Mouse (Mus musculus) brain, adult 2 months (tissue): ENCODE measurements at regions not wholly inside any gene's neighbourhood (a gene's known extent, or its start where the extent isn't known, plus 50 kb on each side); places are given as distances from the start of the nearest gene placed in this dataset.
"Not testable (repeated sequence)": the region's sequence is repeated elsewhere in the genome, so short reads cannot be mapped to it uniquely, and the experiment has no call there.

Experiments
- DNase-seq: peaks from one replicate; pipeline ENCODE4 v3.0.0; 2011; ENCODE audit warnings: low read depth, low spot score

- peak; percentile 80 for DNase-seq
Observed at GRCm38 (mm10) chr1:51600425-51600824, 122.2 kb upstream of the Nabp1 start.

DNA sequence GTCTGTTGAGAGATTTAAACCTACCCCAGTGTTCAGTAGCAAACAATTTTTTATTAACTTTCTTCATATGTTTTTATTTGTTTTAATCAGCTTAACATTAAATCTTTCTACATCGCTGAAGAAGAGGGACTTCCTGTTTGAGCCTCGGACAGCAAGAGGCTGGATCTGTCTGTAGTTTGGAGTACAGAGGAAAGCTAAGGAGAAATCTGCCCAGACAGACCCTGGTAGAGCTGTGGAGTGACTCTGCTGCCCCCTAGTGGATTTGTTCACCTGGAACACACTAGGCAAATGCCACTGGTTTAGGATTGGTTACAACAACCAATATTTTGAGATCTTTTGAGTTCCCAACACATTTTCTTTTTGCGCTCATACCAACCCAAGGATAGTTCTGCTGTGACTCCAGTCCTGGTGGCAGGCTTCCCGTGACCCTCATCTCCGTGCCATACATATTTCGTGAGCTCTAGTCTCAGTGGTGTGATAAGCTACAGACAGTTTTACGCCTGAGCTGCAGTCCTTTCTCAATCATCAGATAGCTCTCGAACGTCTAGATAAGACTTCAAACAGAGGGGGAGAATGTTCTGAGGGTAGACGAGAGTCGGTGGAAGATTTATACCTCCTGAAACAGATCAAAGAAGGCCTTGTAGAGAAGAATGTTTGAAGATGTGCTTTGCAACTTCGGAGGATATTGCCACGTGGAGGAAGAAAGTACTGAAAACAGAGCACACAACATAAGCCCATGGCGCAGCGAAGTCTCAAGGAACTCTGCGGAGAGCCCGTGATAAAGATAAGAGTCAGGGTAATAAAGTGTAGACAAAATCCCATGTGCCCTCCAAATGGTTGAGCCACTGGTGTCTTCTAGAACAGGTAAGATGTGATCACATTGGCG is 119.0 kb upstream of the Nabp1 start:
- peak; percentile 96 for DNase-seq

- no peak for DNase-seq
Observed at GRCm38 (mm10) chr1:51594666-51595065, 116.4 kb upstream of the Nabp1 start.

DNA sequence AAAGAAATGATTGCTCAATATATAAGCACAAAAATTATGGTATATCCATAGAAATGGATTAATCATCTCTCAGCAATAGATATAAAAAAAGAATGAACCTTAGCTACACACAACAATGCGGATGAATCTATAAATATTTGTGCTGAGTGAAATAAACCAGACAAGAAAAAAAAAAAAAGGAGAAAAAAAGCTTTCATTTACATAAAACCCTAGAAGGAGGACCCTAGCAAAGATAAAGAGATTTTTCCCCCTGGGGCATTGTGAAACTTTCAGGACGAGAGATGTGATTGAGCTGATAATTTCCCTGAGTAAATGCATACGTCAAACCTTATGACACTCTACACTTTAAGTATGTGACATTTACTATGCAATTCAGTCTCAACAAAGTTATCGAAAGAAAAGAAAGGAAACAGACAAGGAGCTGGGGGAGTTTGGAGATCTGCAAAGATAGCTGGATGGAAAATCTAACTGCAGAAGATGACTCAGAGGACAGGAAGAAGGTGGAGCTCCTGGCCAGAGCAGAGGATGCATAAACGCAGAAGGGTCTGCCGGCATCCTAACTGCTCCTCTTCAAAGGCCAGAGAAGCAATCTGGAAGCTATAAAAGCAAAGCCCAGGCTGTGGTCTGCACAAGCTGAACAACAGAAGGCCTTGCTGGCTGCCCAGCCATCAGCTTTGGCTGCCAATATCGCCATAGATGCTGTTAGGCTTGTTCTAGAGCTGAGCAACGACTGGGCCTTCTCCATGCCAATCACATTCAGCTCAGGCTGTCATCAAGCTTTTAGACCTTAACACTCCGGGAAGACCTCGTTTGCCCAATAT is 115.6 kb upstream of the Nabp1 start:
- DNase-seq: peak; percentile 19

GRCm38 (mm10) chr1:51591886-51592285 is 113.7 kb upstream of the Nabp1 start:
- DNase-seq: no peak

DNA sequence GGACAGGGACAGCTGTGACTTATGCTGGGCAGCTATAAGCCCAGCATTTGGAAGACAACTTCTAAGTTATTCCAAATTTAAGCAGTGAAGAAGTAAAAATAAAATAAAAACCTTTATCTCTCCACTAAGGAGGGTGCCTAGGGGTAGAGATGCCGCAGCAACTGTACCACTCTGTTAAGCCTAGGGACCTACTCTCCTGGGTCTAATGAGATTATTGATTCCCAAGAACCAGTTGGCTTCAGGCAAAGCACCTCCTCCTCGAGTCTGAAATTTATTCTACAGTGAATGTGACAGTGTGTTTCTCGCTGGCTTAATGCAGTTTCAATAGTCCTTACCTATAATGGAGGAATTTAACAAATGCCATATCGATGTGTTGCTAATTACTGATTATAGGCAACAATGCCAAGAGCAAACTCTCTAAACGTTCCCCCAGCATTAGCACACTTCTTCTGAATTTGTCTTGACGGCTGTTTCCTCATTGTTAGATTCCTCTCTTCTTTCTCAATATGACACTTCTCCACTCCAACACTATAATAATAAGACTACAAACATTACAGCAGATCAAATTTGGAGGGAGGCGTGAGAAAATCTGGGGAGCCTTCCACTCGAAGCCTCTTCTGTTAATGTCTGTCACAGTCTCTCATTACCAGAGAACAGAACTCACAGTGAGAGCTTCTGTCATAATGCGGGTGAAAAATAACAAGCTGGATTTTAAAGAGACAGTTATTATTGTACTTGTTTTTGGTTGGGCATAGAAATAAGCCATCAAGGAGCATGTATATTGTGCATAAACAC is 112.6 kb upstream of the Nabp1 start:
- DNase-seq: peak; percentile 48

GRCm38 (mm10) chr1:51584925-51585424 is 106.8 kb upstream of the Nabp1 start:
- peak; percentile 81 for DNase-seq

GRCm38 (mm10) chr1:51583871-51584270 is 105.6 kb upstream of the Nabp1 start:
- no peak for DNase-seq

GRCm38 (mm10) chr1:51580074-51580473 is 101.8 kb upstream of the Nabp1 start:
- DNase-seq: no peak

- DNase-seq: no peak
Observed at GRCm38 (mm10) chr1:51577701-51578100, 99.5 kb upstream of the Nabp1 start.

GRCm38 (mm10) chr1:51572314-51573078 is 94.3 kb upstream of the Nabp1 start:
- DNase-seq: no peak

DNA sequence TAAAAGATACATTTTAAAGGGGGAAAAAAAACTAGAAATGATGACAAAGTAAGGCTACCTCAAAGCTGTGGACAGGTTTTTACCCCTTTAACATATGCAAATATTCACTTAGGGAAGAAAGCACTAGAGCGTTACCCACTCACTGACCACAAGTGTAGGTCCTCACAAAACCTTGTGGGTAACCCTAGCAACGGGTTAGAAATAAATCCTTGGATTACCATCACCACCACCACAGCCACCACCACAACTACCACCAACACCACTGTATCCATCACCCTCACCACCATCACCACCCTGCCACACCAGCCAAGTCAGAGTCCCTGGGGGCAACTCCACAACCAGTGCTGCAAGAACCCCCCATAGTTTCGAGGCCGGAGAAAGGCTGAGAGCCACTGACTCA is 91.4 kb upstream of the Nabp1 start:
- DNase-seq: no peak

- peak; percentile 72 for DNase-seq
Observed at GRCm38 (mm10) chr1:51566170-51566649, 88.0 kb upstream of the Nabp1 start.

GRCm38 (mm10) chr1:51556616-51557015 is 78.4 kb upstream of the Nabp1 start:
- not testable (repeated sequence) for DNase-seq

DNA sequence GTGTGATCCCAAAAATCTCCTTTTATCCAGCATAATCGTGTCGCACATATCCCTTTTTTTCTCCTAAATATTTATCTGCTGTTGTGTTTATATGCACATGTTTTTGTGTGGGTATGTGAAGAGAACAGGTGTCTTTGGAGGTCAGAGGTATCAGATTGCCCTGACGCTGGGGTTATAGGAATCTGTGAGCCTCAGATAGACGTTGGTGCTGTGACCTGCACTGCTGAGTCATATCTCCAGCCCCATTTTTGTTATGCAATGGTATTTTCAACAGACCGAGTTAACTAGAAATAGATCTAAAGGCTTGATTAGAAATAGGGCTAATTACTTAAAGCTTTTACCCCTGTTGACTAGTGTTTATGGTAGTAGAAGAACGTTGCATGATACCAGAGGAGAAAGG is 75.5 kb upstream of the Nabp1 start:
- no peak for DNase-seq

- no peak for DNase-seq
Observed at GRCm38 (mm10) chr1:51551624-51552023, 73.4 kb upstream of the Nabp1 start.

DNA sequence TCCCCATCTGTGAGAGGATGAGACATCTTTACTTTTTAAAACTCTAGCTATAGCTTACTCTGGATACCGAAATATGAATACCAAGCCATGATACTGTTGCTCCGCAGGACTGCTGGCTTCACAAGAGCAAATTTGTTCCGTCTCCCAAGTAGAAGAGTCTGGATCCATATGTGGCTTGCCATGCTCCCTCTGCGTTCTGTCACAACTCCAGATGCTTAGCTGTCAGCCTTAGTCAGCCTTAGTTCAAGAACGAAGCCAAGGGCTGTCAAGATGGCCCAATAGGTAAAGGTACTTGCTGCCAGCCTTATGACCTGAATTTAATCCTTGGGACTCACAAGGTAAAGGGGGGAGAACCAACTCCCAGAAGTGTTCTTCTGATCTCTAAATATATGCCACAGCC is 64.6 kb upstream of the Nabp1 start:
- no peak for DNase-seq

DNA sequence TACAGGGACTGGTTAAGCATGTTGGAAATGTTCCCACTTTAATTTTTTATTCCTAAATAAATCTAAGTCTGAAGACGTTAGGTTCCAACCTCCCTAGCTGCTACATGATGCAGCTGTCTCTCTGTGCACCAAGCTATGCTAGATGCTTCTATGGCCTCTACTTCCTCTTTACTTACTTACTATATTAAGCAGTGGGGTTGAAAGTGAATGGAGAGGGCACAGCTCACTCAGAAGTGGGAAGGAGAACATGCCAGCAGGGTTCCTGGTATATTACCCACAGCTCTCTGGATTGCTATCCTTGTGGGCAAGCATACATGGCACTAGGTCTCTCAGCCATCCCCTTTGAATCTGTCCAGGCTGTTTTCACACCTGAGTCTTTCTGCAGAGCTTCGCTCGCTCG is 61.4 kb upstream of the Nabp1 start:
- no peak for DNase-seq

DNA sequence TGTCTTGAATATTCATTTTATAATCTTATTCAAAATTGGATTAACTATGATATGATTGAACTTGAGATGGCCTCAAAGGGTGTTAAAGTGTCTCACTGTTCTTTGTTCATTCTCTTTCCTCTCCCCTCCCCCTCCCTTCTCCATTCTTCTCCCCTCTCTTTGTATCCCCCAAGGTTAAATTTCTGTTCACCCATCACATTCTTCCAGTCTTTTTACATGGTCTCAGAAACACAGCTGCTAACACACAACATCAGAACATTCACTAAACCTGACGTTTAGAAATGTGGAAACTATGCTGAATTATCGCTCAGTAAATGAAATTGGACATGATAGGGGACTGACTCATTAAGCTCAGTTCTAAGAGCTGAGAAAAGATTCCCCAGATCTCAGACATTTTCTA is 60.6 kb upstream of the Nabp1 start:
- no peak for DNase-seq

DNA sequence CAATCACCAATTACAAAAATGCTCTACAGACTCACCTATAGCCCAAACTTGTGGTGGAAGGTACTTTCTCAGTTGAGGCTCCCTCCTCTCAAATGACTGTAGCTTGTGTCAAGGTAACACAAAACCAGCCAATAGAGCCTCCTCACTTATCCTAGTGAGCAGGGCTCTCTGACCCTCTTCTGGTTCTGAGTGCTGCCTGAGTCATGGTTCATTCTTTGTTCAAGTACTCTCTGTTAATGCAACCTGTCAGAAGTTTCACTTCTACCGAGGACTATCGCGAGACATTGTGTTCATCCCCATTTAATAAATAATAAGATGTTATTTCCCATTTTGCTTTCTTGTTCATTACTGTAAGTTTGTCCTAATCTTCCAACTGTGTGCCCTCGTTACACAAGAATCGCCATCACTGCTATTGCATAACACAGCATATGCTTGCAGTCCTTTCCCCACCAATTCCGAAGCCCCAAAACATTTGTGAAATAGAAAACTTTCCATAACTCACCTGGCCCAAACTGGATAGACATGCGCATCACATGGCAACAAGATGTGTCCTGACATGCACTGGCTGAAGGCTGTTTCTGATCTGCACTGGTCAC is 59.6 kb upstream of the Nabp1 start:
- DNase-seq: no peak
